Mouse (Mus musculus) heart, adult 2 months (tissue): ENCODE data around the gene Pcsk7. TPM values are rescaled to one million over a fixed set of nuclear protein-coding genes. Genes with fewer than 3 reads are reported as not detected.

Source experiments
- DNase-seq, 2 experiments: peaks; one replicate each; pipeline ENCODE4 v3.0.0; 2021
- H3K27ac ChIP-seq: fragments of 200-600 bp; 2 replicates; pipeline ENCODE4 v1.8.1; 2022
- H3K27me3 ChIP-seq: fragments of 200-500 bp; 2 replicates; pipeline ENCODE4 v1.6.1; 2012; ENCODE audit warnings: mild to moderate bottlenecking, low read length, inconsistent platforms, mixed read lengths; ENCODE audit not compliant: control insufficient read depth, insufficient read depth
- H3K36me3 ChIP-seq: fragments of 200-500 bp; 2 replicates; pipeline ENCODE4 v1.6.1; 2012; ENCODE audit warnings: low read length, inconsistent platforms; ENCODE audit not compliant: control insufficient read depth, insufficient read depth
- H3K4me1 ChIP-seq: fragments of 200-500 bp; 2 replicates; pipeline ENCODE4 v1.6.1; 2011; ENCODE audit warnings: low read length; ENCODE audit not compliant: control insufficient read depth, insufficient read depth
- H3K4me3 ChIP-seq: fragments of 200-600 bp; 2 replicates; pipeline ENCODE4 v1.8.1; 2022
- H3K79me2 ChIP-seq: fragments of 200-500 bp; replicated peaks from 2 replicates; pipeline ENCODE4 v1.6.1; 2012; ENCODE audit warnings: mild to moderate bottlenecking, inconsistent platforms, low read length, moderate library complexity, mixed read lengths; ENCODE audit not compliant: control insufficient read depth, insufficient read depth
- H3K9ac ChIP-seq: fragments of 200-500 bp; 2 replicates; pipeline ENCODE4 v1.6.1; 2012; ENCODE audit warnings: low read depth, mild to moderate bottlenecking, control low read depth, inconsistent platforms, low read length, mixed read lengths
- CTCF ChIP-seq: fragments of 200-600 bp; IDR thresholded peaks from 2 replicates; pipeline ENCODE4 v1.8.1; 2022; ENCODE audit warnings: antibody characterized with exemption, mild to moderate bottlenecking, moderate library complexity
- EP300 ChIP-seq: fragments of 200-500 bp; IDR thresholded peaks from 2 replicates; pipeline ENCODE4 v1.6.1; 2011; ENCODE audit warnings: low read depth, low read length, control low read depth; ENCODE audit not compliant: insufficient read depth
- POLR2A ChIP-seq: fragments of 200-500 bp; IDR thresholded peaks from 2 replicates; pipeline ENCODE4 v1.6.1; 2011; ENCODE audit warnings: mild to moderate bottlenecking, low read depth, low read length, control low read depth; ENCODE audit not compliant: insufficient read depth
- WGBS: fragments of 180-500 bp; shearing (Covaris S2); methylation state at CpG from one replicate; pipeline ENCODE4 v1.1.7; 2018; 5-methylcytosine and 5-hydroxymethylcytosine counted together
- intact Hi-C: fragments of 180-260 bp; cut with DNase I; formaldehyde crosslinking; loops from one replicate; pipeline ENCODE4 v1.15.1; 2025
- microRNA-seq, 2 experiments: library from miRNA; unstranded; fragments of <30 nt; microRNA quantifications; one replicate each; pipeline ENCODE4 v1.2.0; 2021
- polyA plus RNA-seq: library from polyadenylated mRNA; depleted of rRNA; stranded (reverse); fragments of >200 nt; gene quantifications from 2 replicates; pipeline ENCODE4 v1.2.3, GENCODE M21; 2012; rRNA removed
- total RNA-seq, 2 experiments: library from RNA; stranded (reverse); gene quantifications; 2 replicates each; pipeline ENCODE4 v1.2.3; 2021

The Pcsk7 gene
- total and polyA plus RNA-seq, 3 experiments: 12.2 to 18.4 (median 13.9) TPM

DNA sequence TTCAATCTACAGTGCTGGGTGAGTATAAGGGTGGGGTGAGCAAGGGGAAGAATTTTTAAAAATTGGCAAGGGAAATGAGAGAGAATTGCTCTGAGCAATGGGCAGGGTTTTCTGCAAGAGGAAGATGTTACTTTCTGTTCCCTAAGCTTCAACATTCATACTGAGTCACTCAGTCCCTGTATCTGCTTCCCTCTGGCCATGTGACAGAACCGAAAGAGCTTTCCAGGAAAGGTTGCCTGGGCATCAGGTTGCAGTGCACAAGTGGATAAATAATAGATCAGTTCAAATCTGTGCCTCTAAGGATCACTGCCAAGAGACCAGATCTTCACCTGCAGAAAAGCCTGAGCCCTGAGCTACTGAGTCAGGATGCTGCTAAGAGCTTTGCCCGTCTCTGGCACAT, 55.6 kb downstream of the Pcsk7 start:
- peak in 1 of 2 experiments; percentile 48 for DNase-seq
- WGBS: 49% methylated on average over 2 of the region's 2 CpGs
- H3K4me1 ChIP-seq: peaks cover 9% of the 10 kb centered on the region
- H3K27me3 ChIP-seq: no peaks in the 10 kb centered on the region
- intact Hi-C loops: no loop called here
- H3K4me3 ChIP-seq: no peak overlapping the region
- no peaks in the 10 kb centered on the region for H3K79me2 ChIP-seq
- TF ChIP-seq CTCF (no peak), EP300 (no peak), POLR2A (no peak)
- H3K36me3 ChIP-seq: peaks cover 5% of the 10 kb centered on the region
- no peak overlapping the region for H3K27ac ChIP-seq
- no peak overlapping the region for H3K9ac ChIP-seq

DNA sequence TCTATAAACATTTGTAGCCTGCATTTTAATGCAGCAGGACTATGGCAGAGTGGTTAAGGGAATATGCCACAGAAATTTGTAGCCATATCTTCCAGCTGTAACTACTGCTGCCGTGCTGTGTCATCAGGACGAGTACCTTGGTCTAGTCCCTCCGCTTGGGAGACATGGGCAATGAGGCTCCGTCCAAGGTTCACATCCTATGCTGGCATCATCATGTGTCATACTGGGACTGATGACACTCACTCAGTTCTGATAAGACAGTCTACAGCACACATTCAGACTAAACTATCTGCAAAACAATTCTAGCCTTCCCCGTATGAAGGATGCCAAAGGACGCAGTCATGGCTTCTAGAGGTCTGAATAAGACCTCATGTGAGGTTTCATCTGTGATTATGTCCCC, 57.3 kb downstream of the Pcsk7 start:
- H3K9ac ChIP-seq: no peak overlapping the region
- peaks cover 8% of the 10 kb centered on the region for H3K4me1 ChIP-seq
- 0 out of 2 replicates have a peak, but pooled peaks cover 1% of the 10 kb centered on the region for H3K79me2 ChIP-seq
- DNase-seq: no peak
- no peaks in the 10 kb centered on the region for H3K27me3 ChIP-seq
- intact Hi-C loops: no loop called here
- no peak overlapping the region for H3K27ac ChIP-seq
- WGBS: 76% methylated on average over 6 of the region's 6 CpGs
- peaks cover 5% of the 10 kb centered on the region for H3K36me3 ChIP-seq
- H3K4me3 ChIP-seq: no peak overlapping the region
- TF ChIP-seq POLR2A (no peak), EP300 (no peak), CTCF (no peak)

- peaks cover 15% of the 10 kb centered on the region for H3K36me3 ChIP-seq
These were observed 70.6 kb downstream of the Pcsk7 start for GRCm38 (mm10) chr9:45976884-45977283.

More at GRCm38 (mm10) chr9:45976884-45977283, 70.6 kb downstream of the Pcsk7 start:
- Histone ChIP-seq H3K27ac (no peak overlapping the region), H3K4me1 (peaks cover 2% of the 10 kb centered on the region), H3K4me3 (no peak overlapping the region), H3K9ac (no peak overlapping the region), H3K79me2 (peaks cover 9% of the 10 kb centered on the region), H3K27me3 (no peaks in the 10 kb centered on the region)
- DNase-seq: no peak
- intact Hi-C loops: no loop called here
- TF ChIP-seq EP300: no peak
- TF ChIP-seq CTCF: peak; percentile 44
- 68% methylated on average over 2 of the region's 2 CpGs for WGBS

Small RNAs within 50 kb of the gene (microRNA-seq; reads per million reads assigned to microRNA genes)
- 0.39 to 1.1 reads per million in 2 experiments for gene Mir7087

Other genes with a start within 250 kb of the Pcsk7 start
- 1 to 10 TPM; 6.0 to 6.2 TPM for gene Cep164, start 77.8 kb upstream of the Pcsk7 start, total RNA-seq
- gene Cep164, start 77.8 kb upstream of the Pcsk7 start, polyA plus RNA-seq: 6.0 and 7.4 TPM in 2 replicates
- 10 to 100 TPM; 29.5 to 30.6 TPM for gene Bace1, start 67.9 kb upstream of the Pcsk7 start, total RNA-seq
- 22.7 and 25.3 TPM in 2 replicates for gene Bace1, start 67.9 kb upstream of the Pcsk7 start, polyA plus RNA-seq
- 10 to 100 TPM; 31.8 to 37.1 TPM for gene Rnf214, start 414 bp downstream of the Pcsk7 start, total RNA-seq
- 12.5 and 21.8 TPM in 2 replicates for gene Rnf214, start 414 bp downstream of the Pcsk7 start, polyA plus RNA-seq
- gene Tagln, start 29.6 kb downstream of the Pcsk7 start, total RNA-seq: 10 to 100 TPM; 84.0 to 93.6 TPM
- 97.6 and 116 TPM in 2 replicates for gene Tagln, start 29.6 kb downstream of the Pcsk7 start, polyA plus RNA-seq
- gene Sidt2, start 48.8 kb downstream of the Pcsk7 start, total RNA-seq: 10 to 100 TPM; 71.6 to 81.7 TPM
- gene Sidt2, start 48.8 kb downstream of the Pcsk7 start, polyA plus RNA-seq: 216 and 414 TPM in 2 replicates
- 10 to 100 TPM; 46.0 to 49.0 TPM for gene Pafah1b2, start 106.2 kb downstream of the Pcsk7 start, total RNA-seq
- 17.1 and 28.8 TPM in 2 replicates for gene Pafah1b2, start 106.2 kb downstream of the Pcsk7 start, polyA plus RNA-seq
- 10 to 100 TPM; 62.1 to 81.1 TPM for gene Sik3, start 106.3 kb downstream of the Pcsk7 start, total RNA-seq
- gene Sik3, start 106.3 kb downstream of the Pcsk7 start, polyA plus RNA-seq: 30.7 and 32.1 TPM in 2 replicates